Mouse (Mus musculus) heart, embryonic 11.5 days (tissue): ENCODE results near the gene Pex7. TPM values are rescaled to one million over a fixed set of nuclear protein-coding genes. Genes with fewer than 3 reads are reported as not detected.
A peak's percentile ranks its signal among the peaks of the same experiment; 100 is the strongest.
"Not testable (repeated sequence)": the region's sequence is repeated elsewhere in the genome, so short reads cannot be mapped to it uniquely, and the experiment has no call there.

ENCODE experiments used
- ATAC-seq: fragments of 200-750 bp; cut with Nextera tagmentation; replicated peaks from 2 replicates; pipeline ENCODE4 v1.8.0; 2017; ENCODE audit warnings: moderate library complexity; ENCODE audit not compliant: insufficient number of reproducible peaks, low FRiP score, low TSS enrichment
- H3K27ac ChIP-seq: fragments of 300-500 bp; sonication (generic); 2 replicates; pipeline ENCODE4 v1.5.1; 2014; ENCODE audit warnings: mild to moderate bottlenecking, low read depth, low read length
- H3K27me3 ChIP-seq: fragments of 300-500 bp; sonication (generic); 2 replicates; pipeline ENCODE4 v1.6.1; 2014; ENCODE audit warnings: mild to moderate bottlenecking, low read length, mixed read lengths; ENCODE audit not compliant: control insufficient read depth, insufficient read depth
- H3K36me3 ChIP-seq: fragments of 300-500 bp; sonication (generic); 2 replicates; pipeline ENCODE4 v1.6.1; 2014; ENCODE audit warnings: mild to moderate bottlenecking, low read length, moderate library complexity, mixed read lengths; ENCODE audit not compliant: control insufficient read depth, insufficient read depth
- H3K4me1 ChIP-seq: fragments of 300-500 bp; sonication (generic); 2 replicates; pipeline ENCODE4 v1.6.1; 2014; ENCODE audit warnings: low read length; ENCODE audit not compliant: control insufficient read depth, insufficient read depth
- H3K4me2 ChIP-seq: fragments of 300-500 bp; sonication (generic); 2 replicates; pipeline ENCODE4 v1.6.1; 2014; ENCODE audit warnings: mild to moderate bottlenecking, moderate library complexity
- H3K4me3 ChIP-seq: fragments of 300-500 bp; sonication (generic); 2 replicates; pipeline ENCODE4 v1.5.1; 2014; ENCODE audit warnings: low read depth, low read length
- H3K9ac ChIP-seq: fragments of 300-500 bp; sonication (generic); 2 replicates; pipeline ENCODE4 v1.6.1; 2014; ENCODE audit warnings: mild to moderate bottlenecking, low read depth, low read length, moderate library complexity
- H3K9me3 ChIP-seq: fragments of 300-500 bp; sonication (generic); replicated peaks from 2 replicates; pipeline ENCODE4 v1.6.1; 2016; ENCODE audit warnings: low read length; ENCODE audit not compliant: control insufficient read depth
- WGBS: fragments of 180-500 bp; shearing (Covaris S2); extraction: QIAGEN DNeasy Blood & Tissue Kit; methylation state at CpG from one replicate; pipeline ENCODE4 v1.1.7; 2014; ENCODE audit not compliant: insufficient replicate concordance; 5-methylcytosine and 5-hydroxymethylcytosine counted together
- polyA plus RNA-seq: library from polyadenylated mRNA; unstranded; fragments of >200 nt; fragmentation: Nextera tagmentation; extraction: Ambion mirVana; gene quantifications from 2 replicates; pipeline ENCODE4 v1.2.1, GENCODE M21; 2014

Pex7 gene
- polyA plus RNA-seq, 1 experiment from 2014 or later, result 38.4 TPM

DNA sequence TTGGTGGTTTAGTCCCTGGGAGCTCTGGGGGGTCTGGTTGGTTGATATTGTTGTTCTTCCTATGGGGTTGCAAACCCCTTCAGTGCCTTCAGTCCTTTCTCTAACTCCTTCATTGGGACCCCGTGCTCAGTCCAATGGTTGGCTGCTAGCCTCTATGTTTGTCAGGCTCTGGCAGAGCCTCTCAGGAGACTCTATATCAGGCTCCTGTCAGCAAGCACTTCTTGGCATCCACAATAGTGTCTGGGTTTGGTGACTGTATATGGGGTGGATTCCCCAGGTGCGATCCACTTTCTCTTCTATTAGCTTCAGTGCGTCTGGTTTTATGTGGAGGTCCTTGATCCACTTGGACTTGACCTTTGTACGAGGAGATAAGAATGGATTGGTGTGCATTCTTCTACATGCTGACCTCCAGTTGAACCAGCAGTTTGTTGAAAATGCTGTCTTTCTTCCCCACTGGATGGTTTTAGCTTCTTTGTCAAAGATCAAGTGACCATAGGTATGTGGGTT lies 19.0 kb upstream of the Pex7 start:
- peak overlapping the region; percentile 62; the same call in 1 of the 2 replicates for H3K27ac ChIP-seq
- H3K36me3 ChIP-seq, H3K9me3 ChIP-seq, H3K4me1 ChIP-seq, H3K4me3 ChIP-seq, H3K9ac ChIP-seq, H3K4me2 ChIP-seq, ATAC-seq, H3K27me3 ChIP-seq: not testable (repeated sequence)
- WGBS, result 53% methylated on average over 4 of the region's 4 CpGs

DNA sequence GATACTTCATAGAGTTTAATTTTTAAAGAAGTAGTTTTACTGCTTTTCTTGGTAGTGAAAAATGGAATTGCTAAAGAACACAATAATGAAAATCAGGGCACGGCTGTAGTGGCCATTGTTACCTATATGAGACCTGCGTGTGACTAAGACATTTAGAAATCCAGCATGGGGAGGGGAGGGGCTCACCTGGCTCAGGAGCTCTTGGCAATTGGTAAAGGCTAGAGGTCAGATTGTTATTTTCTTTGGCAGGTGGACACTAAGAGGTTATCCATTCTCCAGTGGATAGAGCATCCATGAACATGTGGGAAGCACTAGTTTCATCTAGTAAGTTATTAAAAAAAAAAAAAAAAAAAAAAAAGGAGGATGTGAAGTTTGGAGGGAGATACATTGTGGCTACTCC lies 16.8 kb upstream of the Pex7 start:
- Histone ChIP-seq H3K27ac (no peak overlapping the region), H3K9me3 (no peaks in the 10 kb centered on the region), H3K4me2 (no peak overlapping the region), H3K36me3 (no peaks in the 10 kb centered on the region), H3K9ac (no peak overlapping the region), H3K4me3 (no peak overlapping the region), H3K4me1 (peaks cover 3% of the 10 kb centered on the region; the same call in 1 of the 2 replicates), H3K27me3 (no peaks in the 10 kb centered on the region)
- 74% methylated on average over 2 of the region's 2 CpGs for WGBS
- ATAC-seq, result no peak

- H3K36me3 ChIP-seq, result no peaks in the 10 kb centered on the region
- no peaks in the 10 kb centered on the region for H3K9me3 ChIP-seq
- H3K4me3 ChIP-seq, result no peak overlapping the region
- H3K4me1 ChIP-seq, result no peaks in the 10 kb centered on the region
- no peak for ATAC-seq
- no peaks in the 10 kb centered on the region for H3K27me3 ChIP-seq
- H3K9ac ChIP-seq, result no peak overlapping the region
- no peak overlapping the region for H3K4me2 ChIP-seq
- WGBS, result 57% methylated on average over 4 of the region's 4 CpGs
- no peak overlapping the region for H3K27ac ChIP-seq
These were observed 14.9 kb upstream of the Pex7 start for GRCm38 (mm10) chr10:19922410-19922809.

DNA sequence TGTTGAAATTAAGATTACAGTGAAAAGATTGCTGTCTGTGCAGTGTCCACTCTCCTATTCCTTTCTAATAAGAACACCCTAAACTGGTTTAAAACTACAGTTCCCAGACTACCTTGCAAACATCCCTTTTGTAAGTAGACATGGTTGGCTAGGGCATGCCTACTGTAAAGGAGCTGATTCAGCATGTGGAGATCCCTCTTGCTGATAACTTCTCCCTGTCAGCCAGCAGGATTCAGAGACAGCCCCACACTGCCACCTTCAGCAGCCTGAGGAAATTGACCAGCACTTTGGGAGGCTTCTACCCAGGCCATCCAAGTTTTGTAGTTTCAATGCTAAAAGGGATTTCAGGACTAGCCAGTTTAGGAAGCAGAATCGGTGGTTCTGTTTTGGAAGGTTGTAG lies 7.8 kb upstream of the Pex7 start:
- H3K36me3 ChIP-seq, result no peaks in the 10 kb centered on the region
- H3K4me2 ChIP-seq, result no peak overlapping the region
- H3K4me1 ChIP-seq, result no peaks in the 10 kb centered on the region
- no peak for ATAC-seq
- H3K4me3 ChIP-seq, result no peak overlapping the region
- WGBS, result 36% methylated on average over 1 of the region's 1 CpGs
- H3K9me3 ChIP-seq, result no peaks in the 10 kb centered on the region
- H3K27me3 ChIP-seq, result no peaks in the 10 kb centered on the region
- H3K9ac ChIP-seq, result no peak overlapping the region
- no peak overlapping the region for H3K27ac ChIP-seq

- H3K4me1 ChIP-seq, result no peaks in the 10 kb centered on the region
- ATAC-seq, result no peak
- 83% methylated on average over 4 of the region's 4 CpGs for WGBS
- H3K36me3 ChIP-seq, result no peaks in the 10 kb centered on the region
- H3K27ac ChIP-seq, result no peak overlapping the region
- no peak overlapping the region for H3K9ac ChIP-seq
- H3K9me3 ChIP-seq, result no peaks in the 10 kb centered on the region
- H3K27me3 ChIP-seq, result no peaks in the 10 kb centered on the region
- no peak overlapping the region for H3K4me3 ChIP-seq
- no peak overlapping the region for H3K4me2 ChIP-seq
These were observed 6.3 kb upstream of the Pex7 start for GRCm38 (mm10) chr10:19913806-19914205.

DNA sequence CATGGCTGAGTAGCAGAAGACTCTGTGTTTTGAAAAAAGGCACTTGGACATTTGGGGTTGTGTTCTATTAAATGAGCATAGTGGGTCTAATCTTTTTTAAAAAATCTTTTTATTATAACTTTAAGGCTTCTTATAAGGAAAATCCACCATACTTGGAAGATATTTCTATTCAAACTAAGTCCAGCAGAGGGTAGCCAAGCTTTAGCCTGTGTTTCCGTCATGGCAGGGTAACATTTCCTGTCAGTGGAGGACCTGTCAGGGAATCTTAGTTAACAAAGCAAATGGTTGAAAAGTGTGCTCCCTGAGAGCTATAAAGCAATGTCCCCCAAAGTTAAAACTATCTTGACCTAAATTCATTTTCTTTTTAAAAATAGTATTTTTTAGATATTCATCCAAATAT lies 4.1 kb upstream of the Pex7 start:
- Histone ChIP-seq H3K4me1 (no peaks in the 10 kb centered on the region), H3K9me3 (no peaks in the 10 kb centered on the region), H3K9ac (no peak overlapping the region), H3K36me3 (no peaks in the 10 kb centered on the region), H3K4me3 (no peak overlapping the region), H3K27ac (no peak overlapping the region), H3K27me3 (no peaks in the 10 kb centered on the region), H3K4me2 (no peak overlapping the region)
- WGBS, result 37% methylated on average over 1 of the region's 1 CpGs
- no peak for ATAC-seq

DNA sequence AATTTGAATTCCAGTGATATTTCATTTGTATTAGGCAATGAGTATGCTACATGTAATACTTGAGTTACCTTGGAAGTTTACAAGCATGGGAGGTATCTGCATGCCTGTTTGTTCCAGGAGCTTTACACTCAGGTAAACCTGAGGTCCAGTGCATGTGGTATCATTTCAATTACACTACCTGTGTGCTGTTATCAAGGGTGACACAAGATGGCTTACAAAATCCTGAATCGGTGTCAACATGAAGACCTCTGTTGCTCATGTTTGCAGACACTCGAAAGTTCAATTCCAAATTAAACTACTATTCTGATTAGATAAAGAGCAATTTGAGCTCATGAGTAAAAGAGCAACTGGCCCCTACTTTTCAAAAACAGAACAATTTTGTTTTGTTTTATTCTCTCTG lies 3.0 kb upstream of the Pex7 start:
- no peaks in the 10 kb centered on the region for H3K36me3 ChIP-seq
- no peak overlapping the region for H3K4me3 ChIP-seq
- no peaks in the 10 kb centered on the region for H3K27me3 ChIP-seq
- no peak overlapping the region for H3K27ac ChIP-seq
- H3K9me3 ChIP-seq, result no peaks in the 10 kb centered on the region
- WGBS, result 73% methylated on average over 2 of the region's 2 CpGs
- no peak overlapping the region for H3K4me2 ChIP-seq
- no peak overlapping the region for H3K9ac ChIP-seq
- H3K4me1 ChIP-seq, result no peaks in the 10 kb centered on the region
- no peak for ATAC-seq

DNA sequence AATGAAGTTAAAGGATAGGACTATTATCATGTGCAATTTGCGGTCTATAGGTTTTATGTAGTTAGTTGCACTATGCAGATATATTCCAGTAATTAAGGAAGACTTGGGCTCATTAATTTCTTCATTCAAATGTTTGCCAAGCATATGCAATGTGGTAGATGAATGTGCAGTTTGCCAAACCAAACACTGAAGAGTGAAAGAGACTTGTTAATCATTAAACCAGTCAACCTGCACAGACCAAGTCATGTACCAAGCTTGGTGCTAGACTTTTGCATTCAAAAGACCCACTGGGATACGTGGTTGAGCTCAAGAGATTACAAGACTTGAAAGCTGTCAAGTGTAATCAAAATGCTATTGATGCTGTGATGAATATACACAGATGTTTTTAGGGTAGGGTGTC lies 587 bp upstream of the Pex7 start:
- 72% methylated on average over 2 of the region's 2 CpGs for WGBS
- no peak for ATAC-seq
- no peaks in the 10 kb centered on the region for H3K9me3 ChIP-seq
- H3K4me3 ChIP-seq, result no peak overlapping the region
- H3K4me2 ChIP-seq, result no peak overlapping the region
- no peaks in the 10 kb centered on the region for H3K27me3 ChIP-seq
- H3K9ac ChIP-seq, result no peak overlapping the region
- no peak overlapping the region for H3K27ac ChIP-seq
- no peaks in the 10 kb centered on the region for H3K36me3 ChIP-seq
- H3K4me1 ChIP-seq, result no peaks in the 10 kb centered on the region

DNA sequence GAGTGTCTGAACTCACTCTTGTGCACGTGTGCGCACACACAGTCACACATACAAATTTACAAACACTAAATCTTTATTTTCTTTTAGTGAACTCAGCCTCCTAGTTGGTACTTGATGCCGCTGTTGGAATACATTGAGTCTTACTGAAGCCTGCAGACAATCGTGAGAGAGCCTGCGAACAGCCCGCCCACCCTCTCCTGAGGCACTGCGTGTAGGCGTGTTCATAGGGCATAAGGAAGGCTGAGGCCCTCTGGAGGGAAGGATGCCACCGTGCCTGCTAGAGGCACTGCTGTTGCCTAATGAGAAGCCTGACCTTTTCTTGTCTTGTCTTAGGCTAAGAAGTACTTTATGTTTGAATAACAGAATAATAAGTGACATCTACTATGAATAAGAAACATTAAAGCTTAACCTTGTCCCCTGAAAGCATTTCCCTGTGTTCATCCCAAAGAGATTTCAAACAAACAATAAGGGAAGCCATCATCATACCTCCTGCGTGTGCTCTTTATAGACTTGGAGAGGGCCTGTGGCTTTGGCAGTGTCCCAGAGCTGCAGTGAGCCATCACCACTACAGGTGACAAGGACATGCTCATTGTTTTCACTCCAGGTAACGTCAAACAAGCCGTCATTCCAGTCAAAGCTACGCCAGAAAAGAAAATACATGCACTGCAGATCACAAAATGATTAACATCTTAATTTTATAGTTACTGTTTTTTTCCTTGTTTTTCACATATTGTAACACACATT lies 3.2 kb downstream of the Pex7 start:
- ATAC-seq, result no peak
- no peak overlapping the region for H3K4me3 ChIP-seq
- no peaks in the 10 kb centered on the region for H3K4me1 ChIP-seq
- H3K9ac ChIP-seq, result no peak overlapping the region
- H3K27me3 ChIP-seq, result no peaks in the 10 kb centered on the region
- H3K36me3 ChIP-seq, result no peaks in the 10 kb centered on the region
- no peak overlapping the region for H3K27ac ChIP-seq
- H3K4me2 ChIP-seq, result no peak overlapping the region
- H3K9me3 ChIP-seq, result no peaks in the 10 kb centered on the region
- WGBS, result 81% methylated on average over 13 of the region's 13 CpGs
